Mouse (Mus musculus) monocyte, adult 5-6 weeks (primary cell): ENCODE results near the gene Atrnl1. TPM values are rescaled to one million over a fixed set of nuclear protein-coding genes. Genes with fewer than 3 reads are reported as not detected.

Experiments
- ATAC-seq: fragments of 153-309, 156-312 bp; replicated peaks from 2 replicates; pipeline ENCODE4 v1.8.0; 2017; ENCODE audit warnings: mild to moderate bottlenecking; ENCODE audit not compliant: low TSS enrichment, insufficient number of reproducible peaks, severe bottlenecking, poor library complexity, low FRiP score
- total RNA-seq: library from RNA; stranded (forward); fragments of 200-1000, 200-491, 200-594 nt; gene quantifications from 3 replicates; pipeline ENCODE4 v1.2.3, GENCODE M21; 2017

The Atrnl1 gene
- total RNA-seq, 1 experiment from 2014 or later = 1.0 TPM

- ATAC-seq = no peak
Observed at GRCm38 (mm10) chr19:57605941-57606340, 4.9 kb upstream of the Atrnl1 start.

DNA sequence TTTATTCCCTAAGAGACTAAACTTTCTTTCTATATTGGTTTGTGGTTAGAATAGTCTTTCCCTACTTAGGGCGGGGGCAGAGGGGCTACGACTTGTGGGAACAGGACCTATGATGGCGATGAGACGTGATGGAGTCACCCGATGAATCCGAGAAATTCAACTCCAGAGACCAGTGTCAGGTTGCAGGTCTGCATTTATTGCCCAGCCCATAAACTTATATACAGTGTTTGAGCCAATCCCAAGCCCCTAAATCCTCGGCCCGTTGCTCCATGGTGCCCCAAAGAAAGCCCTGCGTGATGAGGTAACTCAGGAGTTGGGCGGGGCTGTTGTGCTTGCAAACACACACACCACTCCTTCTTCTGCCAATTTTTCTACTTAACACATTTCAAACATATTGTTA lies 4.5 kb upstream of the Atrnl1 start:
- ATAC-seq = no peak

- peak; percentile 51 for ATAC-seq
Observed at GRCm38 (mm10) chr19:57609361-57610057, 1.3 kb upstream of the Atrnl1 start.

DNA sequence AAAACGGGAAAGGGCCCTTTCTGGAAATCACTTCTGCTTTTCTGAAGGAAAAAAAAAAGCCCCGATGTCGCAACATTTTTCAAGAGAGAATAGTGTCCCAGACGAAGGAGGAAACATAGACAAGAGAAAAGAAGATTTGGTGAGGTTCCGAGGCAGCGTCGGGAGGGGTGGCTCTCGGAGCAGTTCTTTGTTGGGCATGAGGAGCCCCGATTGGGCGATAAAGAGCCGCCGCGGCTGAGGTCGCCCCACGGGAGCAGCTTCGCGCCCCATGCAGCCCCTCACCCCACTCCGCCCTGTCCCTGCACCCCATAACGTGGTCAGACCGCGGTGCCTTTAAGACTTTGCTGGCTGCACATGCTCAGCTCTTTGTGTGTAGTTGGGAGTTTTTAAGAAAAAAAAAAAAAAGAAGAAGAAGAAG lies 767 bp upstream of the Atrnl1 start:
- peak; percentile 34; the same call in 1 of the 2 replicates for ATAC-seq

DNA sequence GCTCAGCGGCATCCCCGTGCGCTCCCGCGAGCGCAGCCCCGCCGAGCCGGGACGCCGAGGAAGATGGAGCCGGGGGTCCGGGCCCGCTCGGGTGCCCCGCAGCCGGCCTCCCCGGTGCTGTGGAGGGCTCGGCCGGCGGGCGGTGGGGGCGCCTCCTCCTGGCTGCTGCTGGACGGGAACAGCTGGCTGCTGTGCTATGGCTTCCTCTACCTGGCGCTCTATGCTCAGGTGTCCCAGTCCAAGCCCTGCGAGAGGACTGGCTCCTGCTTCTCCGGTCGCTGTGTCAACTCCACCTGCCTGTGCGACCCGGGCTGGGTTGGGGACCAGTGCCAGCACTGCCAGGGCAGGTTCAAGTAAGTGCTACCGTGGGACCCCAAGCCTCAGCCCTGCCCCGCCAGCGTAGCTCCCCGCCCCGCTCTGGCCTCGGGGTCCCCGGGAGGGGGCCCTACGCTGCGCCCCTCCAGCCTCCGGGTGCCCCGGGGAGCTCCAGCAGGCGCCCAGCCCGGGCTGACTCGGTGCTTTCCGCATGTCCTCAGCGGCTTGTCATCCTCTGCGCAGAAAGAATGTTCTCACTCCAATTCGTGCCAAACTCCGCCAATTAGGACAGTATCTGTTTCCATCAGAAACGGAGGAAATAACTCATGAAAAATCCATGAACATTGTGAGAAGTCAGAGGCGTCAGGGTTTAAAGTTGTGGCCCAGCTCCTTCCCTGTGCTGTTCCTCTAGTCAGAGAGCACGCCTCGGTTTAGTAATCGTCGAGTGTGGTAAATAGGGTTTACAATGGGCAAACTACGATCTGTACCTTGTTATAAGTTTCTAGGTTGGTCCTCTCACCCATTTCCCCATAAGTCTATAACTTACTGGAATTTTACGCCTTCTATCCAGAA lies 701 bp downstream of the Atrnl1 start:
- no peak for ATAC-seq

DNA sequence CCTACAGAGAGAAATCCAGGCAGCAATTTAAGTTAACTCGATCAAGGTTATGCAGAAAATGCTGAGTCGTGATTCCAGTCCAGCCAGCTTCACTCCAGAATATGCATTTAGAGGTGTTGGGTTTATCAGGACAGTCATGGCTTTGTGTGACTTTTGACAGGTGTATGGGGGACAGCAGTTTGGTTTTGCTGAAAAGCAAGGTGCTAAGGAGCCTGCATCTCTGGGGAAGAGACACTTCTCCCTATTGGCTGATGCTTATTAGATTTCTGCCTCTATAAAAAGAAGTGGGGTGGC lies 1.3 kb downstream of the Atrnl1 start:
- no peak for ATAC-seq

GRCm38 (mm10) chr19:57615972-57616621 lies 5.3 kb downstream of the Atrnl1 start:
- ATAC-seq = no peak

GRCm38 (mm10) chr19:57619088-57619487 lies 8.3 kb downstream of the Atrnl1 start:
- no peak for ATAC-seq

- peak; percentile 68 for ATAC-seq
Observed at GRCm38 (mm10) chr19:57621814-57622213, 11.0 kb downstream of the Atrnl1 start.

DNA sequence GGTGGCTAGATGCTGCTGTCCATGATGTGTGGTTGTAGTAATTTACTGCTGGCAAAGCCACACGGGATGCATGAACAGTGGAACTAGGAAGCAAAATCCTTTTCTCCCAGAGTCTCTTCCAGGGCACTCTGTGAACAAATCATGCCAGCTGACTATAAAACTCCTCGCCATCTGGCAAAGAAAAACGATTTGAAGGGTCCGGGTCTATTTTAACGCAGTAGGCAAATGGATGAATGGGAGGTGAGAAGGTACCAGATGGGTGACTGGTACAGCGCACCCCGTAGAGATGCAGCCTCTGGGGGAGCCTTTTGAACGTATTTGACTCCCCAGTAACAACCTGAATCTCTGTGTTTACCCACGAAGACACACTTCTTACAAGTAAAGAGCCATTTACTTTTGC lies 14.9 kb downstream of the Atrnl1 start:
- ATAC-seq = no peak

GRCm38 (mm10) chr19:57627251-57627650 lies 16.4 kb downstream of the Atrnl1 start:
- ATAC-seq = no peak

DNA sequence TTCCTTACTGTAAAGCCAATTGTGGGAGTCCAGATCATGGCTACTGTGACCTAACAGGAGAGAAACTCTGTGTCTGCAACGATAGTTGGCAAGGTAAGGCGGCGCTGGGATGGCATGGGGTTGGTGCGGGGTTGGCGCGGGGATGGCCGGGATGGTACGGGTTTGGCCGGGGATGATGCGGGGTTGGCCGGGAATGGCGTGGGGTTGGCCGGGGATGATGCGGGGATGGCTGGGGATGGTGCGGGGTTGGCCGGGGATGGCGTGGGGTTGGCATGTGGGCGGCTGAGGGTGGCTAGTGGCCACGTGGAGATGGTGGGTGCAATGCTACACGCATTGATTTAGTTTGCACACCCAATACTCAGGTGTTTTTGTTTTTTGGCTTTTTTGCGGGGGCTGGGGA lies 31.7 kb downstream of the Atrnl1 start:
- ATAC-seq = no peak

GRCm38 (mm10) chr19:57642980-57643379 lies 32.1 kb downstream of the Atrnl1 start:
- ATAC-seq = no peak

DNA sequence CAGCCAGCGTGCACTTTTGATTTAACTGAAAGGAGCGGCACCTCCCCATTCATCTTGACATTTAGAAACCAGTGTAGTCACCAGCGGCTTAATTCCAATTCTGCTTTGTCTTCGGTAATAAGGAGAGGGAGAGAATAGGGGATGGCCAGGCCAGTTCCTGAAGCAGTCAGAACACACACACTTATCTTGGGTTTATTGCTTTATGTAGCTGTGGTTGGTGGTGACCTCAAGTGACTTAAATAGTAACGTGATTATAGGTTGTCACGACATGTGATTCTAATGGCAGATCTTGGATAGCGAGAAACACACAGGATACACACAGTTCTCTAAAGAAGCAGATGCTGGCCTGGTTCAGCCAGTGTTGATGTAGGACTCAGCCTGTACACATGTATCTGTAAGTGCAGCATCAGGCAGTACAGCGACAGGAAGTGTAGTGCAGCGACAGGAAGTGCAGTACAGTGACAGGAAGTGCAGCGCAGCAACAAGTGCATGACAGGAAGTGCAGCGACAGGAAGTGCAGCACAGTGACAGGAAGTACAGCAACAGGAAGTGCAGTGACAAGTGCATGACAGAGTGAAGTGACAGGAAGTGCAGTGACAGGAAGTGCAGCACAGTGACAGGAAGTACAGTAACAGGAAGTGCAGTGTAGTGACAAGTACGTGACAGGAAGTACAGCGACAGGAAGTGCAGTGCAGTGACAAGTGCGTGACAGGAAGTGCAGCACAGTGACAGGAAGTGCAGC lies 37.5 kb downstream of the Atrnl1 start:
- ATAC-seq = peak; percentile 61; the same call in 1 of the 2 replicates

DNA sequence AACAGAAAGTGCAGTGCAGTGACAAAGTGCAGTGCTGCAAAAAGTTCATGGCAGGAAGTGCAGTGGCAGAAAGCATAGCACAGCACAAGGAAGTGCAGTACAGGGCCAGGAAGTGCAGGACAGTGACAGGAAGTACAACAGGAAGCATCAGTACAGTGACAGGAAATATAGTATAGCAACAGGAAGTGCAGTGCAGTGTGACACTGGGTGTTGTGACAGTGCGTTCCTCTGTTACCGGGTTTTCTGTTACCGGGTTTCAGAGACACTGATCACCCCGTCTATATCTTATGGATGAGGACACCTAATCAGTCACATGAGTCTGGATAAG lies 38.1 kb downstream of the Atrnl1 start:
- ATAC-seq = no peak

- ATAC-seq = no peak
Observed at GRCm38 (mm10) chr19:57655083-57655482, 44.2 kb downstream of the Atrnl1 start.

- ATAC-seq = no peak
Observed at GRCm38 (mm10) chr19:57655491-57655890, 44.7 kb downstream of the Atrnl1 start.

- no peak for ATAC-seq
Observed at GRCm38 (mm10) chr19:57657426-57658087, 46.7 kb downstream of the Atrnl1 start.
